Mouse (Mus musculus) liver, adult 2 months (tissue): ENCODE measurements around the gene Dmap1.

Source experiments
- CTCF ChIP-seq: fragments of 200-500 bp; IDR thresholded peaks from 2 replicates; pipeline ENCODE4 v1.5.1; 2011; ENCODE audit warnings: low read depth, low read length, control low read depth
- POLR2A ChIP-seq: fragments of 200-500 bp; IDR thresholded peaks from 2 replicates; pipeline ENCODE4 v1.6.1; 2011; ENCODE audit warnings: low read length, control low read depth; ENCODE audit not compliant: insufficient read depth; ENCODE audit errors: extremely low read depth

GRCm38 (mm10) chr4:117660001-117660400 is 22.1 kb downstream of the Dmap1 start:
- TF ChIP-seq CTCF (no peak), POLR2A (no peak)
